Comparison of ENCODE assay signal across 23 mouse cellular contexts in genomic region chr3:127597136-127597535, GRCm38 (mm10). TPM values are rescaled to one million over a fixed set of nuclear protein-coding genes. Genes with fewer than 3 reads are reported as not detected.
DNase-seq lines count a peak whose midpoint lies in the region; ATAC-seq and TF ChIP-seq lines count a peak whose summit lies in the region.
"Had no signal": no experiment of that assay in that cellular context is flagged by ENCODE, and none has a peak within 500 bp of the region (broad histone marks: within the 10 kb centered on the region; RNA-seq: fewer than 3 reads in every experiment).

No protein-coding gene starts in this region.

- H3K27ac ChIP-seq in kidney, adult 2 months (ENCODE audit: insufficient read depth, low read depth, low read length), result peak overlapping the region; percentile 77; the same call in 1 of the 2 replicates
- no peak overlapping the region for H3K27ac ChIP-seq in kidney, embryonic 15.5 days
- H3K27ac ChIP-seq: embryonic facial prominence, embryonic 13.5 days; embryonic facial prominence, embryonic 15.5 days; forebrain, embryonic 10.5 days; forebrain, embryonic 12.5 days had no signal

- no peak overlapping the region for H3K9ac ChIP-seq in kidney, embryonic 15.5 days
- H3K9ac ChIP-seq: embryonic facial prominence, embryonic 13.5 days; embryonic facial prominence, embryonic 15.5 days; forebrain, embryonic 12.5 days had no signal

- H3K4me2 ChIP-seq in kidney, embryonic 15.5 days, result no peak overlapping the region
- H3K4me2 ChIP-seq: embryonic facial prominence, embryonic 13.5 days; embryonic facial prominence, embryonic 15.5 days; forebrain, embryonic 12.5 days had no signal

- no peak overlapping the region for H3K4me3 ChIP-seq in kidney, adult 2 months (ENCODE audit: insufficient read depth, low read depth, low read length)
- no peak overlapping the region for H3K4me3 ChIP-seq in kidney, embryonic 15.5 days (replicated peaks)
- H3K4me3 ChIP-seq: embryonic facial prominence, embryonic 13.5 days; embryonic facial prominence, embryonic 15.5 days; erythroblast, embryonic 14.5 days; forebrain, embryonic 10.5 days; forebrain, embryonic 12.5 days had no signal

- TF ChIP-seq CTCF in kidney, adult 2 months (conservative IDR thresholded peaks at IDR 0.05; ENCODE audit: insufficient read depth, insufficient read length, low read depth, low read length), result no peak

- no peak for ATAC-seq in kidney, embryonic 15.5 days (replicated peaks; ENCODE audit: low FRiP score)
- ATAC-seq: forebrain, embryonic 14.5 days had no signal

- H3K4me1 ChIP-seq in kidney, adult 2 months (ENCODE audit: control insufficient read depth, insufficient read depth, low read length), result 0 out of 2 replicates have a peak, but pooled peaks cover 4% of the 10 kb centered on the region
- no peaks in the 10 kb centered on the region for H3K4me1 ChIP-seq in kidney, embryonic 15.5 days
- H3K4me1 ChIP-seq: embryonic facial prominence, embryonic 13.5 days; embryonic facial prominence, embryonic 15.5 days; forebrain, embryonic 10.5 days; forebrain, embryonic 12.5 days had no signal

- 59% methylated on average over 1 of the region's 1 CpGs for WGBS in kidney, adult 2 months
- 75% methylated on average over 1 of the region's 1 CpGs for WGBS in kidney, embryonic 15.5 days

- TF ChIP-seq POLR2A in kidney, adult 2 months (IDR thresholded peaks at IDR 0.05; ENCODE audit: low read depth, low read length), result no peak

- H3K36me3 ChIP-seq in kidney, adult 2 months (ENCODE audit: control insufficient read depth, insufficient read depth, low read length), result no peaks in the 10 kb centered on the region
- peaks cover 52% of the 10 kb centered on the region for H3K36me3 ChIP-seq in kidney, embryonic 15.5 days

- no peaks in the 10 kb centered on the region for H3K9me3 ChIP-seq in kidney, embryonic 15.5 days (replicated peaks)
- H3K9me3 ChIP-seq: embryonic facial prominence, embryonic 13.5 days; embryonic facial prominence, embryonic 15.5 days; forebrain, embryonic 10.5 days; forebrain, embryonic 12.5 days had no signal

- DNase-seq in kidney, adult 2 months, result peak; percentile 63
- DNase-seq in kidney, postnatal 14 days, result no peak
- peak; percentile 54 for DNase-seq in kidney, adult 9 months
- DNase-seq in kidney, postnatal 10 days, result no peak
- peak; percentile 27 to 29 for DNase-seq in kidney, postnatal 36 days
- DNase-seq: adrenal gland, adult 2 months; adrenal gland, postnatal 10 days; adrenal gland, postnatal 25 days; cerebellum, adult 11 months; cerebellum, adult 18-20 months; cerebellum, adult 8-10 months; cerebellum, adult 9-11 months; cerebellum, postnatal 14 days; cerebellum, postnatal 36 days; embryo, embryonic 11 days had no signal

- H3K27me3 ChIP-seq in kidney, adult 2 months (replicated peaks; ENCODE audit: control insufficient read depth, insufficient read depth, low read length), result no peaks in the 10 kb centered on the region
- H3K27me3 ChIP-seq in kidney, embryonic 15.5 days, result no peaks in the 10 kb centered on the region
- H3K27me3 ChIP-seq: embryonic facial prominence, embryonic 13.5 days; embryonic facial prominence, embryonic 15.5 days; forebrain, embryonic 12.5 days had no signal

RNA-seq across cellular contexts. Expression of gene Neurog2, which starts 35.8 kb away (rescaled TPM):
- polyA plus RNA-seq in kidney, adult 2 months (2012; rRNA removed), result not detected in 2 replicates
- polyA plus RNA-seq in kidney, embryonic 15.5 days (2015; fragmentation: Nextera tagmentation; extraction: Ambion mirVana), result not detected in 2 replicates
- polyA plus RNA-seq: adrenal gland, adult 2 months; C2C12; erythroblast, embryonic 14.5 days had no signal

RNA-seq across cellular contexts. Expression of gene Zgrf1, which starts 43.8 kb away (rescaled TPM):
- polyA plus RNA-seq in kidney, adult 2 months (2012; rRNA removed), result 0.23 and 0.25 TPM in 2 replicates
- 9.2 and 10.8 TPM in 2 replicates for polyA plus RNA-seq in kidney, embryonic 15.5 days (2015; fragmentation: Nextera tagmentation; extraction: Ambion mirVana)

RNA-seq across cellular contexts. Expression of gene Larp7, which starts 44.0 kb away (rescaled TPM):
- 1.6 and 2.6 TPM in 2 replicates for polyA plus RNA-seq in kidney, adult 2 months (2012; rRNA removed)
- 64.6 and 66.3 TPM in 2 replicates for polyA plus RNA-seq in kidney, embryonic 15.5 days (2015; fragmentation: Nextera tagmentation; extraction: Ambion mirVana)
- polyA plus RNA-seq: adrenal gland, adult 2 months had no signal

Comparison
In these comparisons a context has a peak if more than half of its experiments do, and no peak if none do; other contexts are left out.
1. DNase-seq: peak in kidney, adult 2 months (single experiment), kidney, adult 9 months (single experiment) and kidney, postnatal 36 days (2 of 2); none in kidney, postnatal 14 days (single experiment) and kidney, postnatal 10 days (single experiment).
2. RNA of gene Larp7, which starts 44.0 kb away (polyA plus RNA-seq): 64.6 to 66.3 TPM in kidney, embryonic 15.5 days; 1.6 to 2.6 TPM in kidney, adult 2 months; every median in the first group is over 10 times any median in the second.